Mouse (Mus musculus): ENCODE results near the gene Pigo.
"Not testable (repeated sequence)": the region's sequence is repeated elsewhere in the genome, so short reads cannot be mapped to it uniquely, and the experiment has no call there.

Pigo gene

DNA sequence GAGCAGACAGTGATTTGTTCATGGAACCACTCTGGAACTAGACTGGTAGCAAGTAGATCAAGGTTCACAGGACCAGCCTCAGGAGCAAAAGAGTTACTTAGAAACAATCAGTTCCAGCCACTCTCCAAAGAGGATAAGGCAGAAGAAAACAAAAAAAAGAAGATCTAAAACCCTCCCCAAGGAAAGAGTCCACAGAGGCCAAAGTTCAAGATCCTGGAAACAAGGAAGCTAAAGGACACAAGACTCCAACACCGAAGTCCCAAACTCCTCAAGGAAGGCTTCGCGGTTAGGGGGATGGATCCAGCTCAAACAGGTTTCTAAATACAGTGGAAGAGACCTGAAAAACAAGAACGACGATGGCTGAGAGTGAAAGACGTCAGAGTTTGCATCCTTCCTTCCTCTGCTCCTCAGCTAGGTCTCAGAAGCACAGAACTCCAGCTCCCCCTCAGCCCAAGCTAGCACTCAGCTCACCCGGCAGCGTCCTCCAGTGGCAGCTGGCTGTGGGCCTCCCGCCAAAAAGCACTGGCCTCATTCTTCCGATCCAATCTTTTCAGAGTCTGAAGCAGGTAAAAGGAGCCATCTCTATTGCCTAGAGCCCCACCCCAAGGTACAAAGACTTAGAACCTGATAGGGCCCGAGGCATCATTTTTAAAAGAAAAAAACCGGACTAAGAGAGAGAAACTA, 22.7 kb downstream of the Pigo start:
- DNase-seq (ENCODE audit: low read depth, low spot score), result no peak

DNA sequence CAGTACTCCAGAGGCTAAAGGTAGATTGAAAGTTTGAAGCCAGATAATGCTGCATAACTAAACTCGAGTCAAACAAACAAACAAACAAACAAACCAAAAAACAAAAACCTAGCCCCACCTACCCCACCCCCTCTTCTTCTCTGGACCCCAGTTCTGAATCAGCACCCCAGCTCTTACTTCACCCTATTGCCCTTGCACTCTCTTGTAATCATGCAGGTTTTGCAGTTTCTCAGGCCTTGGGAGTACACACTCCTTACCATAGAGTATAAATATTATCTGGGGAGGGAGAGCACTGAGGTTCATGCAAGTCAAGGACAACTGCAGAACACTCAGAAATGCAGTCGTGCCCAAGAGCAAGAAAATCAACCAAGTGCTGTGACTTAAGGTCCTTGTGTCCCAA, 24.3 kb downstream of the Pigo start:
- no peak for DNase-seq (ENCODE audit: low read depth, low spot score)

DNA sequence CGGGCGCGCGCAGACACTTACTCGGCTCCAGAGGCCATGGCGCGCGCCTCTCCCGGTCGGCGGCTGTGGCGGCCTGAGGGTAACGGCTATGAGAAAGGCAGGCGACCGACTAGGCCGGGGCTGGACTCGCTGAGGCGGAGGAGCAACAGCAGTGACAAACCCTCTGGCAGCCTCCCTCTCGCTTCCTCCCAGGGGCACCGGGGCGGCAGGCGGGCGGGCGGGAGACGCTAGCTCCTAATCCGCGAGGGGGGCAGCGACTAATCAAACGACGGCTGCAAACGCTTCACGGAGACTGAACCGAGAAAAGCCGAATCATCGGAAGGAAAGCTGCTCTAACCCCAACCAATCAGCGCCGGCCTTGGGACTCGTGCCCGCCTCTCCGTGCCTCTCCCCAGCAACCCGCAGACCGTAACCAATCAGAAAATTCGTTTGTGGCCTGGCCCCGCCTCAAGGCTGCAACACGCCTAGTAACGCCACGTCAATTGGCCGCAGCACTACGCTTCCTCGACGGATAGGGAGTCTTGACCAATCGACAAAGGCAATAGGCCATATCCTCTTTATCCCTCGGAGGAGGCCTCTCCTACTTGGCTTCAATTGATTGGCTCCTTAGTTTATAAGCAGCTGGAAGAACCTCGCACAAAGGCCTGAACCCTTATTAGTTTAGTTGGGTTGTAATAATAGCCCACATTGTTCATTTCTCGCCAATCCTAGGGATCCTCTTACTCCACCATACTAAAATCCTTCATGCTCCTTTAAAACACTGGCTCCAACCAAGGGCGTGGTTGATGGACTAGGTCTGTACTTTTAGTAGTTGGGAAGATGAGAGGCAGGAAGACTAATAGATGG, 25.3 kb downstream of the Pigo start, which contains the start of gene Vcp:
TSS of gene Vcp (minus strand) at position 367 of the 846 bp plus-strand sequence.
- DNase-seq (ENCODE audit: low read depth, low spot score), result peak; percentile 98

DNA sequence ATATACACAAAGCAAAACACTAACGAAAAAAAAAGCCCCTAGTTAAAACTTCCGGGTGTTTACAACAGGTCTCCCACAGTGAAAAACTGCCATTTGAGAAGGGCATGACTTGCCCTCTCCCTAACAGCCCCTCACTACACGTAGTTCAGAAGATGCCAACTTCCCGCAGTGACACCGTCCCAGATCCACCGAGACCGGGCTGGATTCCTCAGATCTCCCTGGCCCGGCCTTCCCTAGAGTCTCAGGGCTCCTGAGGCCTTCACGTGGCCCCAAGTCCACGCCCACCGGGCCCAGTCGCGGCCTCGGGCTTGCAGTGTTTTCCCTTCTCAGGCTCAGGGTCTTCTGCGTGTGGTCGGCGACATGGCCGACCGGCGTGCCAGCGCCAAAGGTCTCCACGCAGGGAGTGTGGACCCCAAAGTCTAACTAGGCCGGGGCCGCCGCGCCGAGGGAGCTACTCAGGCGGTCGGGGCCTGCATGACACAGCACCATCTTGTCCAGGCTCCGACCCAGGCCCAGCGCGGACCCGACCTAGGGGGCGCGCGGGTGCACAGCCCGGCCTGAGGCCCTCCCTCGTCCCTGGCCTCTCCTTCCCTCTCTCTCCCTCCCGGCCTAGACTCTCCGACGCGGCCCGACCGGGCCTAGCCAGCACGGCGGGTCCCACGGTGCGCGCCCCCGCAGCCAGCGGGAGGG, 26.0 kb downstream of the Pigo start:
- peak; percentile 65 for DNase-seq (ENCODE audit: low read depth, low spot score)

DNA sequence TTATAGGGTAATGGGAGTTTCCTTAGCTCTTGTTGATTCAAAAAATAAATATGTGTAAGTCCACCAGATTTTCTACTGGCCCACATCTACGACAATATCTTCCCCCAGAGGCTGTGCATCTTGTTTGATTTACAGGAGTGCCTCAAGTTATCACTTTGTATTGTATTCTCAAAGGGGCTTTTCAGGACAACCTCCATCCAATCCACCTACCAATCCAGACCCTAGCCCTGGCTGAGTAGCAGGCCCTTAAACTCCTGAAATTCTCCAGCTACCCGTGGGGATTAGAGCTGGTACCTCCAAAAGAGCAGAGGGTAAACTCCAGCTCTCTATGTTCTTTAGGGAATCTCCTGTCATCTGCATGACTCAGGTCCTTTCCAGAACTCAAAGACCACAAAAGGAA, 27.6 kb downstream of the Pigo start:
- DNase-seq (ENCODE audit: low read depth, low spot score), result no peak

DNA sequence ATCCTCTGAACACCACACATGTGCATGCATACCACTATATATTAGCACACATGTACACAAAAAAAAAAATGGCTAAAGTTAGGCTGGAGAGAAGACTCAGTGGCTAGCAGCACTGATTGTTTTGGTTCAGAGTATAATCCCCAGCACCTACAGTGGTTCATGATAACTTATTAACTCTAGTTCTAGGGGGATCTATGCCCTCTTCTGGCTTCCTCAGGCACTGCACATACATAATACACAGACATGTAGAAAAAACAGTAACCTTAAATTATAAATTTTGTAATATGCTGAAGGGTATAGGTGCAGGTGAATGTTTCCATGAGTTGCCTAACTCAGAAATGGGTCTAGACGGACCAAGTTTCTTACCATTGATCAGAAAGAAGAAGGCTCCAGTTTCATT, 37.3 kb downstream of the Pigo start:
- DNase-seq (ENCODE audit: low read depth, low spot score), result no peak

DNA sequence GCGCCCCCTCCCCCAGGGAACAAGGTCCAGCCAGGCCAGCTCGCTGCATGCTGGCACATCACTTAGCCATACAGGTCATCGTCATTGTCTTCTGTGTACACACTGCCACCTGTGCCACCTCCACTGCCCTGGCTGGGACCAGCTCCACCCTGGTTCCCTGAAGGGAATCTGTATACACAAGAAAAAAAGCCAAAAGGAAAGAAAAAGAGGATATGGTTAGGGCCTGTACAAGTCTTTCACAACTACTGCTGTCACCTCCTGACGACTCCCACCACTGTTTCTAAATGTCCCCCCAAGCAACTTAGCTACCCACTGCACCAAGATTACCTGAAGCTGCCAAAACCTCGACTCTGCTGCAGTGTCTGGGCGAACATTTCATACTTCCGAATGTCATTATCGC, 45.2 kb downstream of the Pigo start:
- DNase-seq (ENCODE audit: low read depth, low spot score), result not testable (repeated sequence)

DNA sequence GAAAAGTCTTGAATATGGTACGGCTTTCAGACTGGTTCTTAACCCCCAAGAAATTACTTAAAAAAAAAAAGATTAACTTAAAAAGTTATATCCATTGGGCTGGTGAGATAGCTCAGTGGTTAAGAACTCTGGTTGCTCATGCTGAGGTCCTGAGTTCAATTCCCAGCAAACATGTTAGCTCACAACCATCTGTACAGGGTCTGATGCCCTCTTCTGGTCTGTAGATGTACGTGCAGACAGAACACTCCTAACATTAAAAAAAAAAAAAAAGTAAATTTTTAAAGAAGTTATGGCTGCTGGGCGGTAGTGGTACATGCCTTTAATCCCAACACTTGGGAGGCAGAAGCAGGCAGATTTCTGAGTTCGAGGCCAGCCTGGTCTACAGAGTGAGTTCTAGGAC, 47.6 kb downstream of the Pigo start:
- DNase-seq (ENCODE audit: low read depth, low spot score), result no peak

DNA sequence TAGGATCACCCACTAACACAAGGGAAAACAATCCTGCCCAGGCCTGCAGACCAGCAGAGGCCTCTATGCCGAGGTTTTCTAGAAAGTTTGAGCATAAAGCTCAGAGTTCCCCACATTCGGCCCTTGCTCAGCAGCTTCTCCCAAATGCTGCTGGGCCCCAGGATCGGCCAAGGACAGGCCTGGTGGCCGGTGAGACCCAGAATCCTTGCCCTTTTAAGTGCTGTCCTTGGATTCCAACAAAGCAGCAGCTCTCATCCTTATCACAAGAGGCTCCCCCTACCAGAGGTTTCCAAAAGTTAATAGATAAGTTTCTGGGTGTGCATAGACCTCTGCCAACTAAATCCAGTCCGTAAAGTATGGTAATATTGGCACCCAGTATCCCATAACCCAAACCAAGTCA, 51.8 kb downstream of the Pigo start:
- DNase-seq (ENCODE audit: low read depth, low spot score), result no peak

DNA sequence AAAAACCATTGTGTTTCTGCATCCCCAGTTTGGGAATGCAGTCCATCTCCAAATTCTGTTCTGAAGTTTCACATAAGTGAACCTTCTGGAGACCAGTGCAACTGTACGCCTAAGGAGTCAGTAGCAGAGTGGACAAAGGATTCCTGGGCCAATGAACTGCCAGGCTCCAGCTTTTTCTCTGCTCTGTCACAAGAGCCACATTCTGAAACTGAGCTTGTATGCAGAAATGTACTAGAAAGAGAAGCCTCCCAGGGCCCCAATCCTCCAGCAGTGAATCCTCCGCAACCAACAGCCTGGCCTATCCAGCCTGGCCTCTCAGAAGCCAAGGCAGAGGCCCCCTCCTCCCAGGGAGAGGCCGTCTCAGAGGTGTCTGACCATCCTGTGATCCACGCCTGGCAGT, 52.7 kb downstream of the Pigo start:
- DNase-seq (ENCODE audit: low read depth, low spot score), result no peak

DNA sequence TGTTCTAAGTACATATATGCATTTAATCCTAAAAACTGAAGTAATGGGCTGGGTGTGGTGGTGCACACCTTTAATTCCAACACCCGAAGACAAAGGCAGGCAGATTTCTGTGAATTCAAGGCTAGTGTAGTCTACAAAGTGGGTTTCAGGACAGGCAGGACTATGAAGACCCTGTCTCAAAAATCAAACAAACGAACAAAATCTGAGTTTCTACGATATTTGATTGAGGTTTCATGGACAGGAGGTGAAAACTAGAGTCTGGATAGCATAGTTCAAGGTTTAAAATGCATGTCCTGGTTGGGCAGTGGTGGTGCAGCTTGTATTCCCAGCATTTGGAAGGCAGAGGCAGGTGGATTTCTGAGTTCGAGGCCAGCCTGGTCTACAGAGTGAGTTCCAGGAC, 56.3 kb downstream of the Pigo start, which contains the start of gene 1700022I11Rik:
TSS of gene 1700022I11Rik (plus strand) at position 301 of the 400 bp plus-strand sequence.
- no peak for DNase-seq (ENCODE audit: low read depth, low spot score)
